Mouse (Mus musculus) bone marrow macrophage, adult 2 months (primary cell): ENCODE measurements around the gene Ankrd34b. TPM values are rescaled to one million over a fixed set of nuclear protein-coding genes. Genes with fewer than 3 reads are reported as not detected.

Experiments used
- H3K27ac ChIP-seq: 2 replicates; pipeline ENCODE4 v1.5.1; 2012; ENCODE audit warnings: low read depth, low read length; ENCODE audit not compliant: insufficient read depth
- H3K4me1 ChIP-seq: 2 replicates; pipeline ENCODE4 v1.6.1; 2012; ENCODE audit warnings: low read length; ENCODE audit not compliant: control insufficient read depth, insufficient read depth
- H3K4me3 ChIP-seq: 2 replicates; pipeline ENCODE4 v1.5.1; 2012; ENCODE audit warnings: mild to moderate bottlenecking, low read length, moderate library complexity; ENCODE audit not compliant: insufficient read depth
- CTCF ChIP-seq: IDR thresholded peaks from 2 replicates; pipeline ENCODE4 v1.5.1; 2012; ENCODE audit warnings: low read depth, mild to moderate bottlenecking, low read length, moderate library complexity
- POLR2A ChIP-seq: IDR thresholded peaks from 2 replicates; pipeline ENCODE4 v1.6.1; 2012; ENCODE audit warnings: mild to moderate bottlenecking, low read depth, low read length, borderline replicate concordance
- polyA plus RNA-seq: library from polyadenylated mRNA; stranded (reverse); fragments of >200 nt; gene quantifications from 2 replicates; pipeline ENCODE4 v1.2.4, GENCODE M21; 2012; ENCODE audit not compliant: missing spikeins, insufficient read depth, insufficient read length

Gene Ankrd34b
- polyA plus RNA-seq, 1 experiment, result not detected

- H3K4me3 ChIP-seq, result peak within 1 kb of the TSS; percentile 76
- TF ChIP-seq CTCF, result no peak
- TF ChIP-seq POLR2A, result no peak
- H3K27ac ChIP-seq, result peak within 1 kb of the TSS; percentile 48
- H3K4me1 ChIP-seq, result no peaks in the 10 kb centered on the region
These were observed 58.3 kb downstream of the Ankrd34b start, which contains the start of gene Fam151b for GRCm38 (mm10) chr13:92483852-92484463. Gene Fam151b (minus strand): TSS chr13:92484015.

DNA sequence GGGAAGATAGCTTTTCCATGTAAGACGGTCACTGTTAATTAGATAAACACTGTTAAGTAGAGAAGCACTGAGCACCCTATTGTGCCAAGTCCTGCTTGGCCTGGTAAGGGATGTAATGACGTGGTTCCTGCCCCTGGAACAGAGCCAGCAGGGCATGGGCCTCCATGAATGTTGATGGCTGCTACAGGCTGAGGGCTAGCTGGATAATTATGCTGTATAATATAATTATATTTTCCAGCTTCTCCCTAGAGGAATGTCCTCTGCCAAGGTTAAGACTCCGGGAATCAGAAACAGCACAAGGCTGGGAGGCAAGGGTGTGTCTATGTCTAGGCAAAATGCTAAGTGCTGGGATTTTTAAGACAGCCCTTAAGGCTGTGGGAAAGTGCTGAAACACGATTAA, 65.1 kb downstream of the Ankrd34b start:
- TF ChIP-seq CTCF, result no peak
- Histone ChIP-seq H3K27ac (no peak overlapping the region), H3K4me3 (no peak overlapping the region), H3K4me1 (no peaks in the 10 kb centered on the region)

Other genes starting within 250 kb of the Ankrd34b start
- 1.0 TPM in 1 of 2 replicates, not detected in the other for gene Gm20379, start 119.9 kb upstream of the Ankrd34b start, polyA plus RNA-seq
- 5.5 and 5.7 TPM in 2 replicates for gene Dhfr, start 71.2 kb upstream of the Ankrd34b start, polyA plus RNA-seq
- gene Msh3, start 70.9 kb upstream of the Ankrd34b start, polyA plus RNA-seq, result 8.5 and 9.3 TPM in 2 replicates
- gene Fam151b, start 58.1 kb downstream of the Ankrd34b start, polyA plus RNA-seq, result 11.1 and 12.5 TPM in 2 replicates
- gene Zfyve16, start 105.0 kb downstream of the Ankrd34b start, polyA plus RNA-seq, result 15.0 and 16.4 TPM in 2 replicates
- gene Spz1, start 150.3 kb downstream of the Ankrd34b start, polyA plus RNA-seq, result not detected in 2 replicates
- gene Serinc5, start 185.2 kb downstream of the Ankrd34b start, polyA plus RNA-seq, result 16.3 and 17.5 TPM in 2 replicates